Mouse (Mus musculus): ENCODE results near the gene Herpud2. TPM values are rescaled to one million over a fixed set of nuclear protein-coding genes. Genes with fewer than 3 reads are reported as not detected.

The Herpud2 gene
- total RNA-seq, 2 experiments from 2014 or later, result 33.4 to 37.8 TPM

Other genes starting within 250 kb of the Herpud2 start
- gene Gm10181, start 62.4 kb downstream of the Herpud2 start, total RNA-seq (2021), result not detected
- 100 to 1,000 TPM; 108 to 115 TPM for gene Sept7, start 100.6 kb upstream of the Herpud2 start, total RNA-seq (2021)